Mouse (Mus musculus): ENCODE measurements around the gene Gnb5.
A peak's percentile ranks its signal among the peaks of the same experiment; 100 is the strongest.

Gene Gnb5

GRCm38 (mm10) chr9:75304286-75304685 is 1.8 kb upstream of the Gnb5 start:
- DNase-seq (ENCODE audit: low read depth, low spot score) = no peak

- DNase-seq (ENCODE audit: low read depth, low spot score) = no peak
Measured at GRCm38 (mm10) chr9:75307015-75307414, 927 bp downstream of the Gnb5 start.

- DNase-seq (ENCODE audit: low read depth, low spot score) = no peak
Measured at GRCm38 (mm10) chr9:75308621-75309020, 2.5 kb downstream of the Gnb5 start.

- peak; percentile 81 for DNase-seq (ENCODE audit: low read depth, low spot score)
Measured at GRCm38 (mm10) chr9:75312008-75312407, 5.9 kb downstream of the Gnb5 start.

GRCm38 (mm10) chr9:75313138-75313831 is 7.2 kb downstream of the Gnb5 start:
- no peak for DNase-seq (ENCODE audit: low read depth, low spot score)

GRCm38 (mm10) chr9:75313832-75314516 is 7.9 kb downstream of the Gnb5 start:
- DNase-seq (ENCODE audit: low read depth, low spot score) = peak; percentile 55

GRCm38 (mm10) chr9:75314517-75315105 is 8.5 kb downstream of the Gnb5 start:
- DNase-seq (ENCODE audit: low read depth, low spot score) = no peak

GRCm38 (mm10) chr9:75315238-75315637 is 9.2 kb downstream of the Gnb5 start:
- DNase-seq (ENCODE audit: low read depth, low spot score) = no peak

GRCm38 (mm10) chr9:75316771-75317170 is 10.7 kb downstream of the Gnb5 start:
- no peak for DNase-seq (ENCODE audit: low read depth, low spot score)

GRCm38 (mm10) chr9:75318196-75318595 is 12.1 kb downstream of the Gnb5 start:
- no peak for DNase-seq (ENCODE audit: low read depth, low spot score)

- DNase-seq (ENCODE audit: low read depth, low spot score) = peak; percentile 53
Measured at GRCm38 (mm10) chr9:75319365-75319764, 13.3 kb downstream of the Gnb5 start.

- DNase-seq (ENCODE audit: low read depth, low spot score) = no peak
Measured at GRCm38 (mm10) chr9:75322099-75322885, 16.2 kb downstream of the Gnb5 start.

- DNase-seq (ENCODE audit: low read depth, low spot score) = no peak
Measured at GRCm38 (mm10) chr9:75328047-75328446, 22.0 kb downstream of the Gnb5 start.

- DNase-seq (ENCODE audit: low read depth, low spot score) = no peak
Measured at GRCm38 (mm10) chr9:75330821-75331220, 24.7 kb downstream of the Gnb5 start.

- no peak for DNase-seq (ENCODE audit: low read depth, low spot score)
Measured at GRCm38 (mm10) chr9:75334440-75334839, 28.4 kb downstream of the Gnb5 start.

GRCm38 (mm10) chr9:75338016-75338415 is 31.9 kb downstream of the Gnb5 start:
- DNase-seq (ENCODE audit: low read depth, low spot score) = no peak

GRCm38 (mm10) chr9:75342433-75342832 is 36.3 kb downstream of the Gnb5 start:
- no peak for DNase-seq (ENCODE audit: low read depth, low spot score)

GRCm38 (mm10) chr9:75347458-75347857 is 41.4 kb downstream of the Gnb5 start, which contains the start of gene Bcl2l10:
Gene Bcl2l10 (plus strand): TSS chr9:75347758.
- DNase-seq (ENCODE audit: low read depth, low spot score) = no peak

- no peak for DNase-seq (ENCODE audit: low read depth, low spot score)
Measured at GRCm38 (mm10) chr9:75348066-75348465, 42.0 kb downstream of the Gnb5 start.

- no peak for DNase-seq (ENCODE audit: low read depth, low spot score)
Measured at GRCm38 (mm10) chr9:75348641-75349040, 42.6 kb downstream of the Gnb5 start.

- no peak for DNase-seq (ENCODE audit: low read depth, low spot score)
Measured at GRCm38 (mm10) chr9:75353094-75353493, 47.0 kb downstream of the Gnb5 start.

GRCm38 (mm10) chr9:75355783-75356182 is 49.7 kb downstream of the Gnb5 start:
- no peak for DNase-seq (ENCODE audit: low read depth, low spot score)

Measured in retina, postnatal 7 days (tissue).